Mouse (Mus musculus) lung, embryonic 15.5 days (tissue): Measurements from ENCODE around the gene Ncaph2. TPM values are rescaled to one million over a fixed set of nuclear protein-coding genes. Genes with fewer than 3 reads are reported as not detected.

Experiments used
- ATAC-seq: fragments of 200-750 bp; cut with Nextera tagmentation; 2 replicates; pipeline ENCODE4 v1.8.0; 2017; ENCODE audit warnings: moderate number of reproducible peaks, borderline replicate concordance; ENCODE audit not compliant: low FRiP score, low TSS enrichment; ENCODE audit errors: extremely low read depth
- H3K27ac ChIP-seq: fragments of 300-500 bp; sonication (generic); 2 replicates; pipeline ENCODE4 v1.5.1; 2015; ENCODE audit warnings: moderate library complexity, mild to moderate bottlenecking, inconsistent platforms
- H3K27me3 ChIP-seq: fragments of 300-500 bp; sonication (generic); 2 replicates; pipeline ENCODE4 v1.6.1; 2015; ENCODE audit warnings: inconsistent platforms
- H3K36me3 ChIP-seq: fragments of 300-500 bp; sonication (generic); 2 replicates; pipeline ENCODE4 v1.6.1; 2015; ENCODE audit warnings: inconsistent platforms
- H3K4me1 ChIP-seq: fragments of 300-500 bp; sonication (generic); 2 replicates; pipeline ENCODE4 v1.6.1; 2015; ENCODE audit warnings: inconsistent platforms
- H3K4me2 ChIP-seq: fragments of 300-500 bp; sonication (generic); 2 replicates; pipeline ENCODE4 v1.6.1; 2015; ENCODE audit warnings: inconsistent platforms, mild to moderate bottlenecking, moderate library complexity
- H3K4me3 ChIP-seq: fragments of 300-500 bp; sonication (generic); 2 replicates; pipeline ENCODE4 v1.5.1; 2015; ENCODE audit warnings: mild to moderate bottlenecking, inconsistent platforms
- H3K9ac ChIP-seq: fragments of 300-500 bp; sonication (generic); 2 replicates; pipeline ENCODE4 v1.6.1; 2015; ENCODE audit warnings: inconsistent platforms
- H3K9me3 ChIP-seq: fragments of 300-500 bp; sonication (generic); 2 replicates; pipeline ENCODE4 v1.6.1; 2016; ENCODE audit warnings: inconsistent platforms
- whole genome bisulfite sequencing: fragments of 180-500 bp; shearing (Covaris S2); methylation state at CpG from one replicate; pipeline ENCODE4 v1.1.7; 2015; 5-methylcytosine and 5-hydroxymethylcytosine counted together
- polyA plus RNA-seq: library from polyadenylated mRNA; unstranded; fragments of >200 nt; fragmentation: Nextera tagmentation; extraction: Ambion mirVana; gene quantifications from 2 replicates; pipeline ENCODE4 v1.2.1, GENCODE M21; 2015

Ncaph2 gene
- polyA plus RNA-seq, 1 experiment from 2014 or later, result 168 TPM

- H3K4me1 ChIP-seq, result no peaks in the 10 kb centered on the region
- H3K4me2 ChIP-seq, result no peak overlapping the region
- no peak overlapping the region for H3K27ac ChIP-seq
- H3K9ac ChIP-seq, result no peak overlapping the region
- WGBS, result 86% methylated on average over 10 of the region's 10 CpGs
- H3K27me3 ChIP-seq, result peaks cover 4% of the 10 kb centered on the region; the same call in 1 of the 2 replicates
- no peaks in the 10 kb centered on the region for H3K36me3 ChIP-seq
- ATAC-seq, result no peak
- no peak overlapping the region for H3K4me3 ChIP-seq
- no peaks in the 10 kb centered on the region for H3K9me3 ChIP-seq
These were observed 34.6 kb downstream of the Ncaph2 start for GRCm38 (mm10) chr15:89390081-89390480.

- ATAC-seq, result no peak
- Histone ChIP-seq H3K4me2 (no peak overlapping the region), H3K9me3 (no peaks in the 10 kb centered on the region), H3K36me3 (no peaks in the 10 kb centered on the region), H3K4me3 (no peak overlapping the region), H3K4me1 (no peaks in the 10 kb centered on the region), H3K9ac (no peak overlapping the region), H3K27me3 (no peaks in the 10 kb centered on the region), H3K27ac (no peak overlapping the region)
- WGBS, result 81% methylated on average over 4 of the region's 4 CpGs
These were observed 41.4 kb downstream of the Ncaph2 start for GRCm38 (mm10) chr15:89396883-89397282.

- Histone ChIP-seq H3K36me3 (no peaks in the 10 kb centered on the region), H3K27ac (no peak overlapping the region), H3K9me3 (no peaks in the 10 kb centered on the region), H3K9ac (no peak overlapping the region), H3K4me2 (no peak overlapping the region), H3K4me1 (no peaks in the 10 kb centered on the region), H3K27me3 (no peaks in the 10 kb centered on the region), H3K4me3 (no peak overlapping the region)
- WGBS, result 71% methylated on average over 2 of the region's 2 CpGs
- ATAC-seq, result no peak
These were observed 42.6 kb downstream of the Ncaph2 start for GRCm38 (mm10) chr15:89398146-89398545.

- no peak overlapping the region for H3K4me3 ChIP-seq
- no peaks in the 10 kb centered on the region for H3K9me3 ChIP-seq
- no peak overlapping the region for H3K9ac ChIP-seq
- H3K27me3 ChIP-seq, result no peaks in the 10 kb centered on the region
- H3K4me1 ChIP-seq, result no peaks in the 10 kb centered on the region
- no peak overlapping the region for H3K4me2 ChIP-seq
- 42% methylated on average over 1 of the region's 1 CpGs for WGBS
- no peak for ATAC-seq
- no peak overlapping the region for H3K27ac ChIP-seq
- no peaks in the 10 kb centered on the region for H3K36me3 ChIP-seq
These were observed 44.2 kb downstream of the Ncaph2 start for GRCm38 (mm10) chr15:89399716-89400115.

- Histone ChIP-seq H3K27ac (no peak overlapping the region), H3K36me3 (no peaks in the 10 kb centered on the region), H3K4me1 (no peaks in the 10 kb centered on the region), H3K9me3 (no peaks in the 10 kb centered on the region; the same call in 1 of the 2 replicates), H3K4me3 (no peak overlapping the region), H3K4me2 (no peak overlapping the region), H3K27me3 (no peaks in the 10 kb centered on the region), H3K9ac (no peak overlapping the region)
- WGBS, result 94% methylated on average over 1 of the region's 1 CpGs
- ATAC-seq, result no peak
These were observed 47.0 kb downstream of the Ncaph2 start for GRCm38 (mm10) chr15:89402471-89402870.

- ATAC-seq, result no peak
- H3K27ac ChIP-seq, result no peak overlapping the region
- H3K4me2 ChIP-seq, result no peak overlapping the region
- 73% methylated on average over 10 of the region's 10 CpGs for WGBS
- no peaks in the 10 kb centered on the region for H3K27me3 ChIP-seq
- H3K36me3 ChIP-seq, result no peaks in the 10 kb centered on the region
- H3K9ac ChIP-seq, result no peak overlapping the region
- no peak overlapping the region for H3K4me3 ChIP-seq
- H3K4me1 ChIP-seq, result no peaks in the 10 kb centered on the region
- H3K9me3 ChIP-seq, result no peaks in the 10 kb centered on the region; the same call in 1 of the 2 replicates
These were observed 49.5 kb downstream of the Ncaph2 start for GRCm38 (mm10) chr15:89404831-89405623.

- H3K27ac ChIP-seq, result no peak overlapping the region
- no peak overlapping the region for H3K4me2 ChIP-seq
- H3K9ac ChIP-seq, result no peak overlapping the region
These were observed 51.2 kb downstream of the Ncaph2 start for GRCm38 (mm10) chr15:89406691-89407090.

GRCm38 (mm10) chr15:89410118-89410517 lies 54.6 kb downstream of the Ncaph2 start, which contains the start of gene Syce3:
Syce3 (minus strand) TSS chr15:89410503.
- no peak for ATAC-seq

More at GRCm38 (mm10) chr15:89406691-89407090, 51.2 kb downstream of the Ncaph2 start:
- H3K4me3 ChIP-seq, result no peak overlapping the region
- H3K9me3 ChIP-seq, result no peaks in the 10 kb centered on the region; the same call in 1 of the 2 replicates
- H3K4me1 ChIP-seq, result no peaks in the 10 kb centered on the region
- ATAC-seq, result no peak
- no peaks in the 10 kb centered on the region for H3K36me3 ChIP-seq
- H3K27me3 ChIP-seq, result no peaks in the 10 kb centered on the region

GRCm38 (mm10) chr15:89415282-89415681 lies 59.8 kb downstream of the Ncaph2 start:
- H3K36me3 ChIP-seq, result no peaks in the 10 kb centered on the region
- no peak overlapping the region for H3K4me2 ChIP-seq
- H3K9ac ChIP-seq, result no peak overlapping the region
- H3K4me3 ChIP-seq, result no peak overlapping the region
- no peak for ATAC-seq
- H3K9me3 ChIP-seq, result no peaks in the 10 kb centered on the region
- WGBS, result 82% methylated on average over 8 of the region's 8 CpGs
- no peaks in the 10 kb centered on the region for H3K27me3 ChIP-seq
- H3K4me1 ChIP-seq, result no peaks in the 10 kb centered on the region
- no peak overlapping the region for H3K27ac ChIP-seq

More at GRCm38 (mm10) chr15:89410118-89410517, 54.6 kb downstream of the Ncaph2 start, which contains the start of gene Syce3:
- H3K9ac ChIP-seq, result no peak within 1 kb of the TSS
- no peaks in the 10 kb centered on the region for H3K27me3 ChIP-seq
- H3K4me3 ChIP-seq, result no peak within 1 kb of the TSS
- no peaks in the 10 kb centered on the region for H3K4me1 ChIP-seq
- H3K27ac ChIP-seq, result no peak within 1 kb of the TSS
- H3K36me3 ChIP-seq, result no peaks in the 10 kb centered on the region
- H3K4me2 ChIP-seq, result no peak within 1 kb of the TSS
- no peaks in the 10 kb centered on the region; the same call in 1 of the 2 replicates for H3K9me3 ChIP-seq
- 82% methylated on average over 24 of the region's 24 CpGs for WGBS

- Histone ChIP-seq H3K4me3 (no peak overlapping the region), H3K4me1 (no peaks in the 10 kb centered on the region), H3K9ac (no peak overlapping the region), H3K9me3 (no peaks in the 10 kb centered on the region), H3K27me3 (no peaks in the 10 kb centered on the region), H3K4me2 (no peak overlapping the region), H3K36me3 (peaks cover 11% of the 10 kb centered on the region), H3K27ac (no peak overlapping the region)
- 93% methylated on average over 9 of the region's 9 CpGs for WGBS
- no peak for ATAC-seq
These were observed 66.4 kb downstream of the Ncaph2 start for GRCm38 (mm10) chr15:89421938-89422337.
